9 mouse cellular contexts compared by ENCODE assay signal in genomic region chr12:104983476-104983875, GRCm38 (mm10). TPM values are rescaled to one million over a fixed set of nuclear protein-coding genes. Genes with fewer than 3 reads are reported as not detected.
A peak's percentile ranks its signal among the peaks of the same experiment; 100 is the strongest.
DNase-seq lines count a peak whose midpoint lies in the region; ATAC-seq and TF ChIP-seq lines count a peak whose summit lies in the region.
"Had no signal": no experiment of that assay in that cellular context is flagged by ENCODE, and none has a peak within 500 bp of the region (broad histone marks: within the 10 kb centered on the region; RNA-seq: fewer than 3 reads in every experiment).

No protein-coding gene starts in this region.

- no peak overlapping the region for H3K9ac ChIP-seq in hindbrain, postnatal 0 days (replicated peaks; ENCODE audit: low read length)
- no peak overlapping the region for H3K9ac ChIP-seq in hindbrain, embryonic 11.5 days (ENCODE audit: low read depth, low read length)
- H3K9ac ChIP-seq in embryonic facial prominence, embryonic 12.5 days, result no peak overlapping the region
- H3K9ac ChIP-seq in forebrain, embryonic 14.5 days (ENCODE audit: low read length), result no peak overlapping the region
- H3K9ac ChIP-seq: lung, embryonic 14.5 days had no signal

- 0 out of 2 replicates have a peak, but pooled peaks have one; percentile 18 for ATAC-seq in hindbrain, postnatal 0 days
- no peak for ATAC-seq in hindbrain, embryonic 11.5 days (ENCODE audit: low FRiP score)
- no peak for ATAC-seq in embryonic facial prominence, embryonic 12.5 days (ENCODE audit: insufficient number of reproducible peaks, insufficient read depth, low FRiP score, low TSS enrichment)
- ATAC-seq in forebrain, embryonic 14.5 days, result no peak

- no peak for DNase-seq in hindbrain, postnatal 0 days (ENCODE audit: low spot score)
- no peak for DNase-seq in hindbrain, embryonic 11.5 days (ENCODE audit: low spot score)
- DNase-seq in Muller cell, postnatal 12 days (ENCODE audit: inconsistent ontology term), result peak; percentile 92
- no peak for DNase-seq in limb, embryonic 10.5 days (ENCODE audit: low spot score)
- DNase-seq in forebrain, embryonic 14.5 days (ENCODE audit: low spot score), result no peak
- no peak for DNase-seq in testis, postnatal 10 days (ENCODE audit: low spot score)
- DNase-seq in layer of hippocampus, postnatal 10 days (ENCODE audit: low spot score in 2 of 2), result no peak
- DNase-seq: lung, embryonic 14.5 days had no signal

- no peaks in the 10 kb centered on the region for H3K36me3 ChIP-seq in hindbrain, postnatal 0 days (ENCODE audit: insufficient read depth, low read length)
- H3K36me3 ChIP-seq in hindbrain, embryonic 11.5 days (ENCODE audit: control insufficient read depth, insufficient read depth, low read length), result no peaks in the 10 kb centered on the region
- H3K36me3 ChIP-seq in embryonic facial prominence, embryonic 12.5 days, result no peaks in the 10 kb centered on the region
- H3K36me3 ChIP-seq in limb, embryonic 10.5 days, result no peaks in the 10 kb centered on the region
- H3K36me3 ChIP-seq in forebrain, embryonic 14.5 days (ENCODE audit: control insufficient read depth, insufficient read depth, low read length), result no peaks in the 10 kb centered on the region

- no peak overlapping the region for H3K27ac ChIP-seq in hindbrain, postnatal 0 days
- no peak overlapping the region for H3K27ac ChIP-seq in hindbrain, embryonic 11.5 days (ENCODE audit: low read depth, low read length)
- peak overlapping the region; percentile 51; the same call in 1 of the 2 replicates for H3K27ac ChIP-seq in embryonic facial prominence, embryonic 12.5 days
- peak overlapping the region; percentile 74 for H3K27ac ChIP-seq in limb, embryonic 10.5 days
- no peak overlapping the region for H3K27ac ChIP-seq in forebrain, embryonic 14.5 days (ENCODE audit: low read depth, low read length)

- no peaks in the 10 kb centered on the region for H3K9me3 ChIP-seq in hindbrain, postnatal 0 days (ENCODE audit: low read length)
- H3K9me3 ChIP-seq in hindbrain, embryonic 11.5 days (ENCODE audit: control insufficient read depth, low read length), result no peaks in the 10 kb centered on the region
- H3K9me3 ChIP-seq in embryonic facial prominence, embryonic 12.5 days, result no peaks in the 10 kb centered on the region
- no peaks in the 10 kb centered on the region for H3K9me3 ChIP-seq in limb, embryonic 10.5 days (replicated peaks)
- no peaks in the 10 kb centered on the region for H3K9me3 ChIP-seq in forebrain, embryonic 14.5 days (replicated peaks; ENCODE audit: control insufficient read depth, low read length)

- 52% methylated on average over 7 of the region's 7 CpGs for WGBS in hindbrain, postnatal 0 days
- WGBS in hindbrain, embryonic 11.5 days, result 52% methylated on average over 7 of the region's 7 CpGs
- 27% methylated on average over 7 of the region's 7 CpGs for WGBS in embryonic facial prominence, embryonic 12.5 days
- 46% methylated on average over 7 of the region's 7 CpGs for WGBS in limb, embryonic 10.5 days
- WGBS in forebrain, embryonic 14.5 days, result 56% methylated on average over 7 of the region's 7 CpGs

- no peak overlapping the region for H3K4me3 ChIP-seq in hindbrain, postnatal 0 days (ENCODE audit: low read length)
- H3K4me3 ChIP-seq in hindbrain, embryonic 11.5 days (ENCODE audit: low read depth, low read length), result no peak overlapping the region
- H3K4me3 ChIP-seq in embryonic facial prominence, embryonic 12.5 days, result no peak overlapping the region
- no peak overlapping the region for H3K4me3 ChIP-seq in limb, embryonic 10.5 days
- H3K4me3 ChIP-seq in forebrain, embryonic 14.5 days (ENCODE audit: low read depth, low read length), result no peak overlapping the region

- no peaks in the 10 kb centered on the region for H3K4me1 ChIP-seq in hindbrain, postnatal 0 days (ENCODE audit: insufficient read depth, low read length)
- no peaks in the 10 kb centered on the region for H3K4me1 ChIP-seq in hindbrain, embryonic 11.5 days (replicated peaks; ENCODE audit: control insufficient read depth, insufficient read depth, low read length)
- peaks cover 18% of the 10 kb centered on the region for H3K4me1 ChIP-seq in embryonic facial prominence, embryonic 12.5 days
- H3K4me1 ChIP-seq in limb, embryonic 10.5 days, result peaks cover 24% of the 10 kb centered on the region
- H3K4me1 ChIP-seq in forebrain, embryonic 14.5 days (ENCODE audit: control insufficient read depth, insufficient read depth, low read length), result peaks cover under 1% of the 10 kb centered on the region; the same call in 1 of the 2 replicates

- no peak overlapping the region for H3K4me2 ChIP-seq in hindbrain, postnatal 0 days (ENCODE audit: low read depth, low read length)
- no peak overlapping the region for H3K4me2 ChIP-seq in hindbrain, embryonic 11.5 days (replicated peaks; ENCODE audit: low read depth, low read length)
- no peak overlapping the region for H3K4me2 ChIP-seq in embryonic facial prominence, embryonic 12.5 days (replicated peaks)
- H3K4me2 ChIP-seq in forebrain, embryonic 14.5 days (ENCODE audit: low read length), result no peak overlapping the region
- H3K4me2 ChIP-seq: lung, embryonic 14.5 days had no signal

- TF ChIP-seq CTCF in hindbrain, postnatal 0 days (IDR thresholded peaks at IDR 0.05; ENCODE audit: low read depth), result no peak

- no peaks in the 10 kb centered on the region for H3K27me3 ChIP-seq in hindbrain, postnatal 0 days (ENCODE audit: insufficient read depth, low read length)
- H3K27me3 ChIP-seq in hindbrain, embryonic 11.5 days (ENCODE audit: control insufficient read depth, insufficient read depth, low read length), result no peaks in the 10 kb centered on the region
- no peaks in the 10 kb centered on the region for H3K27me3 ChIP-seq in embryonic facial prominence, embryonic 12.5 days
- no peaks in the 10 kb centered on the region for H3K27me3 ChIP-seq in limb, embryonic 10.5 days (ENCODE audit: low read depth, poor library complexity, severe bottlenecking)
- no peaks in the 10 kb centered on the region for H3K27me3 ChIP-seq in forebrain, embryonic 14.5 days (replicated peaks; ENCODE audit: control insufficient read depth, insufficient read depth, low read length)

RNA-seq across cellular contexts. Expression of gene Syne3, which starts 26.1 kb away (rescaled TPM):
- total RNA-seq in hindbrain, postnatal 0 days (2014; rRNA removed), result 1.4 TPM in 2 replicates
- 0.66 and 0.98 TPM in 2 replicates for polyA plus RNA-seq in hindbrain, postnatal 0 days (2015; fragmentation: Nextera tagmentation; extraction: Ambion mirVana)
- polyA plus RNA-seq in hindbrain, embryonic 11.5 days (2014; fragmentation: Nextera tagmentation; extraction: Ambion mirVana), result 0.11 and 0.13 TPM in 2 replicates
- polyA plus RNA-seq in embryonic facial prominence, embryonic 12.5 days (2016; fragmentation: Nextera tagmentation; extraction: Ambion mirVana), result 0.64 and 0.79 TPM in 2 replicates
- 0.09 and 0.25 TPM in 2 replicates for polyA plus RNA-seq in limb, embryonic 10.5 days (2016; fragmentation: Nextera tagmentation; extraction: Ambion mirVana)
- 0.08 and 0.22 TPM in 2 replicates for polyA plus RNA-seq in forebrain, embryonic 14.5 days (2014; fragmentation: Nextera tagmentation; extraction: Ambion mirVana)
- under 1 TPM; 0.73 to 0.80 TPM for total RNA-seq in layer of hippocampus, postnatal 10 days (2021)

RNA-seq across cellular contexts. Expression of gene Glrx5, which starts 49.0 kb away (rescaled TPM):
- 28.6 and 43.1 TPM in 2 replicates for total RNA-seq in hindbrain, postnatal 0 days (2014; rRNA removed)
- 195 and 199 TPM in 2 replicates for polyA plus RNA-seq in hindbrain, postnatal 0 days (2015; fragmentation: Nextera tagmentation; extraction: Ambion mirVana)
- polyA plus RNA-seq in hindbrain, embryonic 11.5 days (2014; fragmentation: Nextera tagmentation; extraction: Ambion mirVana), result 179 and 198 TPM in 2 replicates
- 188 and 196 TPM in 2 replicates for polyA plus RNA-seq in embryonic facial prominence, embryonic 12.5 days (2016; fragmentation: Nextera tagmentation; extraction: Ambion mirVana)
- polyA plus RNA-seq in limb, embryonic 10.5 days (2016; fragmentation: Nextera tagmentation; extraction: Ambion mirVana), result 215 and 255 TPM in 2 replicates
- polyA plus RNA-seq in forebrain, embryonic 14.5 days (2014; fragmentation: Nextera tagmentation; extraction: Ambion mirVana), result 154 and 173 TPM in 2 replicates
- 10 to 100 TPM; 62.2 to 76.7 TPM for total RNA-seq in layer of hippocampus, postnatal 10 days (2021)

Comparison
In these comparisons a context has a peak if more than half of its experiments do, and no peak if none do; other contexts are left out.
1. H3K27ac ChIP-seq: peak in embryonic facial prominence, embryonic 12.5 days (single experiment) and limb, embryonic 10.5 days (single experiment); none in hindbrain, postnatal 0 days (single experiment), hindbrain, embryonic 11.5 days (single experiment) and forebrain, embryonic 14.5 days (single experiment).